Mouse (Mus musculus) hindbrain, embryonic 15.5 days (tissue): ENCODE results near the gene Srek1ip1. TPM values are rescaled to one million over a fixed set of nuclear protein-coding genes. Genes with fewer than 3 reads are reported as not detected.

Experiments used
- ATAC-seq: fragments of 200-750 bp; cut with Nextera tagmentation; 2 replicates; pipeline ENCODE4 v1.8.0; 2017; ENCODE audit warnings: low read depth, moderate number of reproducible peaks, moderate TSS enrichment; ENCODE audit not compliant: low FRiP score
- H3K27ac ChIP-seq: fragments of 300-500 bp; sonication (generic); replicated peaks from 2 replicates; pipeline ENCODE4 v1.5.1; 2015; ENCODE audit warnings: mild to moderate bottlenecking, inconsistent platforms
- H3K27me3 ChIP-seq: fragments of 300-500 bp; sonication (generic); 2 replicates; pipeline ENCODE4 v1.6.1; 2015; ENCODE audit warnings: control low read depth, inconsistent platforms
- H3K36me3 ChIP-seq: fragments of 300-500 bp; sonication (generic); 2 replicates; pipeline ENCODE4 v1.6.1; 2015; ENCODE audit warnings: control low read depth, inconsistent platforms
- H3K4me1 ChIP-seq: fragments of 300-500 bp; sonication (generic); replicated peaks from 2 replicates; pipeline ENCODE4 v1.6.1; 2015; ENCODE audit warnings: control low read depth, inconsistent platforms
- H3K4me2 ChIP-seq: fragments of 300-500 bp; sonication (generic); 2 replicates; pipeline ENCODE4 v1.6.1; 2015; ENCODE audit warnings: moderate library complexity, mild to moderate bottlenecking, inconsistent platforms
- H3K4me3 ChIP-seq: fragments of 300-500 bp; sonication (generic); 2 replicates; pipeline ENCODE4 v1.5.1; 2015; ENCODE audit warnings: mild to moderate bottlenecking, inconsistent platforms
- H3K9ac ChIP-seq: fragments of 300-500 bp; sonication (generic); 2 replicates; pipeline ENCODE4 v1.6.1; 2015; ENCODE audit warnings: inconsistent platforms
- H3K9me3 ChIP-seq: fragments of 300-500 bp; sonication (generic); 2 replicates; pipeline ENCODE4 v1.6.1; 2016; ENCODE audit warnings: control low read depth, inconsistent platforms
- WGBS: fragments of 180-500 bp; shearing (Covaris S2); methylation state at CpG from one replicate; pipeline ENCODE4 v1.1.7; 2015; 5-methylcytosine and 5-hydroxymethylcytosine counted together
- polyA plus RNA-seq: library from polyadenylated mRNA; unstranded; fragments of >200 nt; fragmentation: Nextera tagmentation; extraction: Ambion mirVana; gene quantifications from 2 replicates; pipeline ENCODE4 v1.2.1, GENCODE M21; 2015

The Srek1ip1 gene
- polyA plus RNA-seq: 15.7 and 15.9 TPM in 2 replicates

GRCm38 (mm10) chr13:104792184-104792583 is at the start of gene Srek1ip1:
Gene Srek1ip1 (plus strand): TSS chr13:104792484.
- Histone ChIP-seq H3K4me3 (no peak within 1 kb of the TSS), H3K9me3 (no peaks in the 10 kb centered on the region), H3K4me2 (no peak within 1 kb of the TSS), H3K9ac (no peak within 1 kb of the TSS), H3K36me3 (peaks cover 8% of the 10 kb centered on the region; the same call in 1 of the 2 replicates), H3K4me1 (no peaks in the 10 kb centered on the region), H3K27ac (no peak within 1 kb of the TSS), H3K27me3 (no peaks in the 10 kb centered on the region)
- WGBS: 94% methylated on average over 11 of the region's 11 CpGs
- no peak for ATAC-seq

DNA sequence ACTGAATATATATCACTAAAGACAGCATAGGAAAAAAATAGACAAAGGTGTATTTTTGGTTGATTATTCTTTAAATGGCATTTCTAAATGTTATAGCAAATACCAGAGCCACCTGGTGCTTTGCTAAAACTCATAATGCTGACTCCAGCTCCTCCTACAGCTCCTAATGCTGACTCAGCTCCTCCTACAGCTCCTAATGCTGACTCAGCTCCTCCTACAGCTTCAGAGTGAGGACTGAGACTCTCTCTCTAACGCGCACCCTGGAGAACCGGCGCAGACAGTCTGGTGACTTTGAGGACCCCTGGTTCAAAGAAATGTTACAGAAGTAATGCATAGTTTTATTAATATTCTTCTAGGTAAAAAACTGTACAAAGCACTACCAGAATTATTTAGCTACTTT is 49.4 kb upstream of the Srek1ip1 start:
- 79% methylated on average over 4 of the region's 4 CpGs for WGBS
- H3K27ac ChIP-seq: no peak overlapping the region
- H3K9ac ChIP-seq: no peak overlapping the region
- H3K36me3 ChIP-seq: no peaks in the 10 kb centered on the region
- no peak overlapping the region for H3K4me3 ChIP-seq
- no peak for ATAC-seq
- no peaks in the 10 kb centered on the region for H3K9me3 ChIP-seq
- no peaks in the 10 kb centered on the region for H3K4me1 ChIP-seq
- H3K4me2 ChIP-seq: no peak overlapping the region
- H3K27me3 ChIP-seq: no peaks in the 10 kb centered on the region

- no peak overlapping the region for H3K4me2 ChIP-seq
- H3K36me3 ChIP-seq: no peaks in the 10 kb centered on the region
- H3K9ac ChIP-seq: no peak overlapping the region
- no peaks in the 10 kb centered on the region for H3K9me3 ChIP-seq
- no peak overlapping the region for H3K4me3 ChIP-seq
- no peaks in the 10 kb centered on the region for H3K27me3 ChIP-seq
- ATAC-seq: no peak
- H3K27ac ChIP-seq: no peak overlapping the region
- H3K4me1 ChIP-seq: no peaks in the 10 kb centered on the region
Measured at GRCm38 (mm10) chr13:104747032-104747431, 45.3 kb upstream of the Srek1ip1 start.

DNA sequence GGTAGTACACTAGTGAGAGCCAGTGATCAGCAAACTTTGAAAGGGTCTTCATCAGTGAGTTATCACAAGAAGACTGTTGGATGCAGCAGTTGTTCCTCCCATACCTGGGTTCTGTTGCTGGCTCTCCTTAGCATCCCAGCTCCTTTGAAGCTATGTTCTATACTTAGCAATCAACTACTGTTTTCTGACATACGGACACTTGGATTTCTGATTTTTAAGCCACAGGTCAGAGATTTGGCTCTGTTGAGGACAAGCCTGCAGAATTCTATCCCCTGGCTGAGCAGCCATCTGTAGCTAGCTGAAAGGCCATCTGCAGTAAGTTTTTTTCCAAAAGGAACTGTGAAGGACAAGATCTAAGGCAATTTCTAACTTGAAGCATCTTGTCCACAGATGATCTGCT is 32.9 kb upstream of the Srek1ip1 start:
- Histone ChIP-seq H3K27ac (no peak overlapping the region), H3K4me1 (no peaks in the 10 kb centered on the region), H3K27me3 (no peaks in the 10 kb centered on the region), H3K4me3 (no peak overlapping the region), H3K4me2 (no peak overlapping the region), H3K36me3 (no peaks in the 10 kb centered on the region), H3K9ac (no peak overlapping the region), H3K9me3 (no peaks in the 10 kb centered on the region)
- ATAC-seq: no peak
- WGBS: 100% methylated on average over 1 of the region's 1 CpGs

GRCm38 (mm10) chr13:104762401-104762800 is 29.9 kb upstream of the Srek1ip1 start:
- Histone ChIP-seq H3K9me3 (no peaks in the 10 kb centered on the region), H3K4me3 (no peak overlapping the region), H3K27ac (no peak overlapping the region), H3K9ac (no peak overlapping the region), H3K4me2 (no peak overlapping the region), H3K36me3 (no peaks in the 10 kb centered on the region), H3K27me3 (no peaks in the 10 kb centered on the region), H3K4me1 (no peaks in the 10 kb centered on the region)
- no peak for ATAC-seq
- WGBS: 93% methylated on average over 4 of the region's 4 CpGs

DNA sequence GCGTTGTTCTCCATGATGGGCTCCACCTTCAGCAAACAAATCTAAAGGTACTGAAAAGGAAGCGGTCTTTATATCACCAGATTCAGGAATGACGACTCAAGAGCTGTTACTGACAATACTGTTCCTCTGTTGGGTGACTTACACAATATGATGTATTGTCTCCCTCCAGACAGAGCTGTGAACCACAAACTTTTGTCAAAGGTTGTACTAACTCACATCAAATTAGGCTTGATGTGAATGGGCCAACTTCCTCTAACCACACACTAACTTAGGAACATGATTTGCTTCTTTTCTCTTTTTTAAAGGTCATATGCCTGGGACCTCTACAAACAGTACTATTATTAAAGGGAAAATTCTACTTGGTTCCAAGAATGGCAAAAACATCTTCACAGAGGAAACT is 29.1 kb upstream of the Srek1ip1 start:
- Histone ChIP-seq H3K4me3 (no peak overlapping the region), H3K4me2 (no peak overlapping the region), H3K9ac (no peak overlapping the region), H3K36me3 (no peaks in the 10 kb centered on the region), H3K27ac (no peak overlapping the region), H3K27me3 (no peaks in the 10 kb centered on the region), H3K4me1 (no peaks in the 10 kb centered on the region), H3K9me3 (no peaks in the 10 kb centered on the region)
- WGBS: 82% methylated on average over 3 of the region's 3 CpGs
- ATAC-seq: no peak

DNA sequence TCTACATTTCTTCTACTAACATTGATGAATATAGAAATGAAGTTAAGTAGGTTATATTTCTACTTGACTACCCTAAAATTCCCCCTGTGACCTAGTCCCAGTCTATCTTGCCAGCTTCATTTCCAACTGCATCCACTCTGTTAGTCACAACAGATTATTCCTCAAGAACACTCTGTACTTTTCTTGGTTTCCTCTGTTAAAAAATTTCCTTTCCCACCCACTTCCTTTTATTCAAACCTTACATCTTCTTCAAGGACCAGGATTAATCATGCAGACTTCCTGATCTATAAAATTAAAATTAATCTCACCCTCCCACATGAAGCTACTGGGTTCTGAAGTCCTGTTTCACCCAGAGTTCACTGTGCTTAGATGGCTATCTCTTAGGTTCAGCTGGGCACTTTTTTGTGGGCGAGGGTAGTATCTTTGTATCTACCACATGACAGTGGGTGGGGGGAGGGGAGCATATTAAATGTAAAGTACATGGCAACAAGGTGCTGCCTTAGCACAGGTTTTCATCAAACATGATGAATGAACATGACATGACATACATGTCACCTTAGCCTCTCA is 13.1 kb upstream of the Srek1ip1 start:
- Histone ChIP-seq H3K9me3 (no peaks in the 10 kb centered on the region), H3K4me3 (no peak overlapping the region), H3K4me2 (no peak overlapping the region), H3K27me3 (no peaks in the 10 kb centered on the region), H3K4me1 (no peaks in the 10 kb centered on the region), H3K36me3 (peaks cover 13% of the 10 kb centered on the region), H3K27ac (no peak overlapping the region), H3K9ac (no peak overlapping the region)
- WGBS: 88% methylated on average over 1 of the region's 1 CpGs
- no peak for ATAC-seq

DNA sequence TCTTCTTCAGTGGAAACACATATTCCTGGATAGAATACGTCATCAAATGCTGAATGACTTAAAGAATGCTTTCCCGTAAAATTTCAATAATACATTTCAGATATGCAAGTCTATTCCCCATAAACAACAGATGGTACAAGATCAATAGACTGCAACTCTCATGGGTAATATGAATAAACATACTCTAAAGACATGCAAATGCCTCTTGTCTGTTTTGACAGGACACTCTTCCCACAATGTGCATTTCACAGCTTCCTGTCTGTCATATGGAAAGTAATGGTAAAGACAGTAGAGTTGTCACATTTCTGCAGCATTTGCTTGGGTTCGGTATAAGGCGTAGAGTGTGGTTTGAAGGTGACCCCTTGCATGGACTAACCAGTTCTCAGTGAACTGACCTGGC is 5.0 kb upstream of the Srek1ip1 start:
- Histone ChIP-seq H3K4me1 (no peaks in the 10 kb centered on the region), H3K27ac (no peak overlapping the region), H3K4me3 (no peak overlapping the region), H3K4me2 (no peak overlapping the region), H3K27me3 (no peaks in the 10 kb centered on the region), H3K9me3 (no peaks in the 10 kb centered on the region), H3K36me3 (peaks cover 18% of the 10 kb centered on the region), H3K9ac (no peak overlapping the region)
- no peak for ATAC-seq
- 85% methylated on average over 4 of the region's 4 CpGs for WGBS

DNA sequence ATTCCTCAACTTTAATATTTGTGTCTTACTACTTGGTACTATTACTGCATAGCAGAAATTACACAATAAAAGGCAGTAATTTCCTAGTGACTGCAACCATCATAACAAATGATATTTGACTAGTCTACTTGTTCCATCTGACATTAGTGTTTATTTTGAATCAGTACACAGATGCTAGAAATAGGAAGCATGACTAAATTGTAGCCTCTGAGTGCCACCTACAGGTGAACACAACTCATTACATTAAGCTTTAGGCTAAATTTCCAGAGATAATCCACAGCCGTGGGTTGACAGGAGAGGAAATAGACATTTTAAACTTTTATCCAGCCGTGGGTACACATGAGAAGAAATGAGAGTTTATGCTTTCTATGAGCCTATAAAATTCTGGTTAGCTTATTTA is 2.6 kb upstream of the Srek1ip1 start:
- Histone ChIP-seq H3K4me1 (no peaks in the 10 kb centered on the region), H3K36me3 (peaks cover 7% of the 10 kb centered on the region; the same call in 1 of the 2 replicates), H3K27me3 (no peaks in the 10 kb centered on the region), H3K4me2 (no peak overlapping the region), H3K4me3 (no peak overlapping the region), H3K27ac (no peak overlapping the region), H3K9ac (no peak overlapping the region), H3K9me3 (no peaks in the 10 kb centered on the region)
- ATAC-seq: no peak
- 20% methylated on average over 2 of the region's 2 CpGs for WGBS

DNA sequence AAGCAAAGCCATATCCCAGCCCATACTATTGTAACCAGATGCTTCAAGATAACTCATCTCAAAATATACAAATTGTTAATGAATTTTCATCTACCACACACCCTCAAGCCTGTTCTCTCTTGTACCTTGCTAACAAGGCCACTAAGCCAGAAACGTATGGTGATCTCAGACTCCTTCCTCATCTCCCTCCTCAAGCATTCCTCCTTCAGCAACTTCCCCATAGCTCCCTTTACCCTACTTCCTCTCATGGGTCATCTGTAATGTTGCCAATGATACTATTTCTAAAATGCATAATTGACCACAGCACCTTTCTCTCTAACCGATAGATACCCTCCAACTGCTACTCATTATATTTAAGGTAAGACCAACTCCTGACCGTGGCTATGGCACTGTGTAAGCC is 2.1 kb downstream of the Srek1ip1 start:
- peaks cover 8% of the 10 kb centered on the region; the same call in 1 of the 2 replicates for H3K36me3 ChIP-seq
- H3K4me1 ChIP-seq: no peaks in the 10 kb centered on the region
- H3K9me3 ChIP-seq: no peaks in the 10 kb centered on the region
- no peak overlapping the region for H3K4me3 ChIP-seq
- no peak for ATAC-seq
- H3K27me3 ChIP-seq: no peaks in the 10 kb centered on the region
- H3K9ac ChIP-seq: no peak overlapping the region
- no peak overlapping the region for H3K4me2 ChIP-seq
- no peak overlapping the region for H3K27ac ChIP-seq
- WGBS: 95% methylated on average over 3 of the region's 3 CpGs

GRCm38 (mm10) chr13:104799067-104799466 is 6.8 kb downstream of the Srek1ip1 start:
- H3K4me1 ChIP-seq: no peaks in the 10 kb centered on the region
- H3K4me2 ChIP-seq: no peak overlapping the region
- peaks cover 14% of the 10 kb centered on the region for H3K36me3 ChIP-seq
- H3K4me3 ChIP-seq: no peak overlapping the region
- no peaks in the 10 kb centered on the region for H3K27me3 ChIP-seq
- H3K9ac ChIP-seq: no peak overlapping the region
- ATAC-seq: no peak
- H3K9me3 ChIP-seq: no peaks in the 10 kb centered on the region
- 95% methylated on average over 8 of the region's 8 CpGs for WGBS
- H3K27ac ChIP-seq: no peak overlapping the region

GRCm38 (mm10) chr13:104799566-104800182 is 7.4 kb downstream of the Srek1ip1 start:
- no peak for ATAC-seq
- no peak overlapping the region for H3K9ac ChIP-seq
- H3K27ac ChIP-seq: no peak overlapping the region
- peaks cover 11% of the 10 kb centered on the region for H3K36me3 ChIP-seq
- no peaks in the 10 kb centered on the region for H3K4me1 ChIP-seq
- H3K4me2 ChIP-seq: no peak overlapping the region
- no peaks in the 10 kb centered on the region for H3K9me3 ChIP-seq
- H3K4me3 ChIP-seq: no peak overlapping the region
- WGBS: 92% methylated on average over 7 of the region's 7 CpGs
- H3K27me3 ChIP-seq: no peaks in the 10 kb centered on the region

DNA sequence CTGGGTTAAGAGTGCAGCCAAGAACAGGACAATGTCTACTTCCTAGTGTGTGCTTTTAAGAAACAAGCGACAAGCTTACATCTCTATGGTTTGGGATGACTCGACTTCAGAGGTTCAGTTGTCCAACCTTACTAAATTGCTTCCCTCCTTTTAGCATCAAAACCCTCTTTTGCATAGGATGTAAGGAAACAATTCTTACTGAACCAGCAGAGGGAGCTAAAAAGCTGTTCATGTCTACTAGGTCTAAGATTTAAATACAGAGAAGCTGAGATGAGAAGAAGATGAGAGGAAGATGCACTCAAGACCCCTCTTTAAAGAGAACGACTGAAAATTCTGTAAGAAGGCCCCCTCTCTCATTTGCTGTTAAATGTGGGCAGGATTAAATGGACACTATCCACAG is 13.4 kb downstream of the Srek1ip1 start:
- WGBS: 63% methylated on average over 3 of the region's 3 CpGs
- H3K9ac ChIP-seq: no peak overlapping the region
- H3K36me3 ChIP-seq: peaks cover 10% of the 10 kb centered on the region; the same call in 1 of the 2 replicates
- 0 out of 2 replicates have a peak, but pooled peaks have one; percentile 48 for ATAC-seq
- H3K27ac ChIP-seq: no peak overlapping the region
- no peak overlapping the region for H3K4me3 ChIP-seq
- H3K4me2 ChIP-seq: no peak overlapping the region
- no peaks in the 10 kb centered on the region for H3K4me1 ChIP-seq
- H3K27me3 ChIP-seq: no peaks in the 10 kb centered on the region
- H3K9me3 ChIP-seq: no peaks in the 10 kb centered on the region
